Mouse (Mus musculus): Measurements from ENCODE around the gene Erich3. TPM values are rescaled to one million over a fixed set of nuclear protein-coding genes. Genes with fewer than 3 reads are reported as not detected.
A peak's percentile ranks its signal among the peaks of the same experiment; 100 is the strongest.

Erich3 gene
- polyA plus RNA-seq, 1 experiment from 2014 or later: 0.05 TPM

DNA sequence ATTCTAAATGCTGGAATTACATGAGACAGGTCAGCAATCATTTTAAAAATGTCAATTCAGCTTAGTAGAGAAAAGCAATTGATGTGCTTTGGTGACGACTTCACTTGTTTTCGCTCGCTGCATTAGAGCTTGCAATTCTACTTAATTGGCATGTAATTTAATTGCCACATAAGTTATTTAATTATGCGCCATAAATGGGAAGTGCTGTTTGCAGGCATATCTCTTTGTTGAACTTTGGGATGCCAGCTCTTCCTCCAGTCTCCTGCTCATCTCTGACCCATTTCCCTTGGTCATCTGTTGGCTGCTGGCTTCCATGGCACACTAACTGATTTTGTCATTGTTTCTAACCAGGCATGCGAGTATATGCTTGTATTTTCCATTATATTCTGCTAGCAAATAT is 30.6 kb upstream of the Erich3 start:
- H3K27me3 ChIP-seq (ENCODE audit: control insufficient read depth, insufficient read depth, low read length): no peaks in the 10 kb centered on the region
- 86% methylated on average over 5 of the region's 5 CpGs for WGBS
- DNase-seq (ENCODE audit: low spot score) (no peak), ATAC-seq (ENCODE audit: low FRiP score, low TSS enrichment) (no peak)
- H3K9me3 ChIP-seq (ENCODE audit: control insufficient read depth, low read length): no peaks in the 10 kb centered on the region
- no peak overlapping the region for H3K4me2 ChIP-seq (replicated peaks; ENCODE audit: low read depth)
- no peak overlapping the region for H3K4me3 ChIP-seq (ENCODE audit: low read depth, low read length)
- H3K36me3 ChIP-seq (ENCODE audit: control insufficient read depth, insufficient read depth, low read length): no peaks in the 10 kb centered on the region
- TF ChIP-seq EP300 (optimal IDR thresholded peaks at IDR 0.05) (no peak), CTCF (IDR thresholded peaks at IDR 0.05; ENCODE audit: low read depth) (no peak)
- H3K27ac ChIP-seq (replicated peaks): no peak overlapping the region
- no peaks in the 10 kb centered on the region for H3K4me1 ChIP-seq (replicated peaks; ENCODE audit: control insufficient read depth, insufficient read depth)
- no peak overlapping the region for H3K9ac ChIP-seq (ENCODE audit: low read length)

DNA sequence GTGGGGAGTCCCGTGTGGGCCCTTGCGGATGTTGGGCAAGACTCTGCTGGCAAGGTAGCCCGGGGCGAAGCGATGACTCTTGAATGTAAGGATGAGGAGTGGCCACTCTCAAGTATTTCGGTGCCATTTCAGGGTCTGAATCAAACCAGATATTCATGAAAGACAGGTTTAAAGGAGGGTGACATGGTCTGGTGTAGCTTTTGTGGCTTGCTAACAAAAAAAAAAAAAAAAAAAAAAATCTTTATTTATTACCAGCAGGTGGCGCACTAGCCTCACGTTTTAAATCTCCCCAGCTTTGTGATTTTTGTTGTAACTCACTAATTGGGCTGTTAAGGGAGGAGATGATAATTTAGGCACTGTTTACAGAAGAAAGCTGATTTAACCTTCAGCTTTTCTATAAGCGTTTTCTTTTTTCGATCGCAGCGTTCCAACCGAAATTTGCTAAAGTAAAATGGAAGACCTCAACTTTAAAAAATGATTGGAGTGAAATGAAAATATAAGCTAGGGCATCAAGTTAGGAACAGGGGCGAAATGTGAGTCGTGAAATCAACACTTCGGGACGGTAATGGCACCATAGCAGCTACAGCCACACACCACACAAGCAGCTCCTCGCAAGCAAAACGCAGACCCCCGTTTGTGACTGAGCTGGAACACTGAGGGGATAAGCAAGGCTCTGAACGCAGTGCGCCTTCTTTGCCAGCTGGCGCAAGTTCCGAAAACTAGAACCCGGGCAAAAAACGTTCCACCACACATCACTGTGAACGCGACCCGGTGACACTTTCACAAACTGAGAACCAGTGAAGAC is 16.8 kb upstream of the Erich3 start:
- DNase-seq (ENCODE audit: low spot score): no peak
- ATAC-seq (ENCODE audit: low FRiP score, low TSS enrichment): no peak
- no peak overlapping the region for H3K27ac ChIP-seq (replicated peaks)
- H3K4me3 ChIP-seq (ENCODE audit: low read depth, low read length): peak overlapping the region; percentile 30
- no peak overlapping the region for H3K9ac ChIP-seq (ENCODE audit: low read length)
- peak overlapping the region; percentile 50 for H3K4me2 ChIP-seq (replicated peaks; ENCODE audit: low read depth)
- TF ChIP-seq CTCF (IDR thresholded peaks at IDR 0.05; ENCODE audit: low read depth) (peak; percentile 68), EP300 (optimal IDR thresholded peaks at IDR 0.05) (no peak)
- no peaks in the 10 kb centered on the region for H3K27me3 ChIP-seq (ENCODE audit: control insufficient read depth, insufficient read depth, low read length)
- WGBS: 44% methylated on average over 29 of the region's 29 CpGs
- no peaks in the 10 kb centered on the region for H3K4me1 ChIP-seq (replicated peaks; ENCODE audit: control insufficient read depth, insufficient read depth)
- H3K36me3 ChIP-seq (ENCODE audit: control insufficient read depth, insufficient read depth, low read length): no peaks in the 10 kb centered on the region
- no peaks in the 10 kb centered on the region for H3K9me3 ChIP-seq (ENCODE audit: control insufficient read depth, low read length)

DNA sequence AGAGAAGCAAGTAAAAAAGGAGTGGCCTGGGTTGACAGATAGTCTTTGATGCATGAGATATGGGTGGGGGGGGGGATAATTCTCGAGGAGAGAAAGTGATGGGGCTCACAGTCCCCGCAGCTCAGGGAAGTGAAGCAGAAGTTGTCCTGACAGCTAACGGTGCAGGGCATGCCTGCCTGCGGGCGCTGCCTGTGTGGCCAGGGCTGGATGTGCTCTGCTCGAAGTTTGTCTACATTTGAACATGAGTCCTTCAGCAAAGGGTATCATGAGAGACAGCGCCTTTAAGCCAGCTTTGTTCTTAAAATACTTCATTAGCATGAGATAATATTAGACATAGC is 16.2 kb upstream of the Erich3 start:
- no peak overlapping the region for H3K9ac ChIP-seq (ENCODE audit: low read length)
- H3K27ac ChIP-seq (replicated peaks): no peak overlapping the region
- H3K9me3 ChIP-seq (ENCODE audit: control insufficient read depth, low read length): no peaks in the 10 kb centered on the region

DNA sequence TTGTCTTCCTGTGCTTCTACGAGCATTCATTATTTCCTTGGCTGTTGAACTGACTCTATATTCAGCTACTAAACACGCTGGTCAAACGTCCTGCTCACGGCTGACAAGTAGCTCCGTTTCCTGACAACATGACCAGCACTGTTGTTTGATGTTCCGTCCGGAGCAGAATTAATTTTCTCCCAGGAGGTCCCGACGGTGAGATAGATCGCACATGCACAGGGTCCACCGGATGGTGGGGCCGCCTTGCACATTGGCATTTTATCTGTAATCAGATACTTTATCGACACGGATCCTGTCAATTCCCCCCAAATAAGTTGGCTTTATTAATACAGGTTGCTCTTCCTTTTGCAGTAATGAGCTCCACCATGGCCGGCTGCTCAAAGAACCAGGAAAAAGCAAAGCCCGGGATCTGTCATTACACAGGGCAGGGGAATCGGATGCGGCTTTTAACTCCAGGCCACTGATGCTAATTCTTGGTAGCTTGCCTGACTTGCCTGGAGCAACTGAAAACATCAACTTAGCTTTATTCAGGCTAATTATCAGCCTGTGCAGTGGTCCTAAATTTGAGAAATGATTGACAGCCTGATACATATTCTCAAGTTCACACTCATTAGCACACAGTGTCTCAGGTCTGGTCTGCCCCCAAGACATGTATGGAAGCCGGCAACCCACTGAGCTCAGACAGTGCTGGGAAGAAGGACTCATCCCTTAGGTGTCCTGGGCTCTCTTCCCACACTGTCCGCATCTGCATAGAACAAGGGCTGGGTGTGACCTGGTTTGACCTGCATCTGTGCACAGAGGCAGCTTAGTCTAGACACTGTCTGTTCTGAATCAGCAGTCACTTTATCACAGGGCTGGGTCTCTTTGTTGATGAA is 14.0 kb upstream of the Erich3 start:
- WGBS: 72% methylated on average over 20 of the region's 20 CpGs
- H3K4me3 ChIP-seq (ENCODE audit: low read depth, low read length): no peak overlapping the region
- H3K9ac ChIP-seq (ENCODE audit: low read length): no peak overlapping the region
- ATAC-seq (ENCODE audit: low FRiP score, low TSS enrichment) (no peak), DNase-seq (ENCODE audit: low spot score) (no peak)
- no peaks in the 10 kb centered on the region for H3K4me1 ChIP-seq (replicated peaks; ENCODE audit: control insufficient read depth, insufficient read depth)
- no peaks in the 10 kb centered on the region for H3K9me3 ChIP-seq (ENCODE audit: control insufficient read depth, low read length)
- H3K27ac ChIP-seq (replicated peaks): no peak overlapping the region
- no peaks in the 10 kb centered on the region for H3K27me3 ChIP-seq (ENCODE audit: control insufficient read depth, insufficient read depth, low read length)
- no peaks in the 10 kb centered on the region for H3K36me3 ChIP-seq (ENCODE audit: control insufficient read depth, insufficient read depth, low read length)
- TF ChIP-seq CTCF (IDR thresholded peaks at IDR 0.05; ENCODE audit: low read depth) (no peak), EP300 (optimal IDR thresholded peaks at IDR 0.05) (no peak)
- H3K4me2 ChIP-seq (replicated peaks; ENCODE audit: low read depth): no peak overlapping the region

More for the DNA sequence above, 16.2 kb upstream of the Erich3 start:
- H3K4me2 ChIP-seq (replicated peaks; ENCODE audit: low read depth): peak overlapping the region; percentile 50
- no peak for TF ChIP-seq CTCF (IDR thresholded peaks at IDR 0.05; ENCODE audit: low read depth)
- no peak for TF ChIP-seq EP300 (optimal IDR thresholded peaks at IDR 0.05)
- H3K4me1 ChIP-seq (replicated peaks; ENCODE audit: control insufficient read depth, insufficient read depth): no peaks in the 10 kb centered on the region
- DNase-seq (ENCODE audit: low spot score) (no peak), ATAC-seq (ENCODE audit: low FRiP score, low TSS enrichment) (no peak)
- no peaks in the 10 kb centered on the region for H3K36me3 ChIP-seq (ENCODE audit: control insufficient read depth, insufficient read depth, low read length)
- H3K27me3 ChIP-seq (ENCODE audit: control insufficient read depth, insufficient read depth, low read length): no peaks in the 10 kb centered on the region
- 40% methylated on average over 7 of the region's 7 CpGs for WGBS
- peak overlapping the region; percentile 30 for H3K4me3 ChIP-seq (ENCODE audit: low read depth, low read length)

- no peak for DNase-seq (ENCODE audit: low spot score)
- no peak for TF ChIP-seq CTCF (IDR thresholded peaks at IDR 0.05; ENCODE audit: low read depth)
- no peak for TF ChIP-seq EP300 (optimal IDR thresholded peaks at IDR 0.05)
Observed at GRCm38 (mm10) chr3:154651192-154651821, 12.4 kb upstream of the Erich3 start.

More at GRCm38 (mm10) chr3:154651192-154651821, 12.4 kb upstream of the Erich3 start:
- H3K27me3 ChIP-seq (ENCODE audit: control insufficient read depth, insufficient read depth, low read length): no peaks in the 10 kb centered on the region
- H3K4me1 ChIP-seq (replicated peaks; ENCODE audit: control insufficient read depth, insufficient read depth): no peaks in the 10 kb centered on the region
- 74% methylated on average over 10 of the region's 10 CpGs for WGBS
- H3K9me3 ChIP-seq (ENCODE audit: control insufficient read depth, low read length): no peaks in the 10 kb centered on the region
- H3K27ac ChIP-seq (replicated peaks): no peak overlapping the region
- H3K4me2 ChIP-seq (replicated peaks; ENCODE audit: low read depth): no peak overlapping the region
- no peak for ATAC-seq (ENCODE audit: low FRiP score, low TSS enrichment)
- no peaks in the 10 kb centered on the region for H3K36me3 ChIP-seq (ENCODE audit: control insufficient read depth, insufficient read depth, low read length)
- H3K9ac ChIP-seq (ENCODE audit: low read length): no peak overlapping the region
- H3K4me3 ChIP-seq (ENCODE audit: low read depth, low read length): no peak overlapping the region
